Mouse (Mus musculus) myocyte (in vitro differentiated cells): ENCODE results near the gene Klk12. TPM values are rescaled to one million over a fixed set of nuclear protein-coding genes. Genes with fewer than 3 reads are reported as not detected.

Source experiments
- H3K27me3 ChIP-seq: one replicate; pipeline ENCODE4 v1.6.1; 2011; ENCODE audit not compliant: control insufficient read depth, insufficient read depth, insufficient read length
- H3K36me3 ChIP-seq: one replicate; pipeline ENCODE4 v1.6.1; 2011; ENCODE audit not compliant: control insufficient read depth, insufficient read depth
- H3K4me2 ChIP-seq: one replicate; pipeline ENCODE4 v1.6.1; 2011; ENCODE audit warnings: low read depth, control low read depth
- H3K4me3 ChIP-seq: one replicate; pipeline ENCODE4 v1.5.1; 2011; ENCODE audit warnings: mild to moderate bottlenecking, control low read depth, moderate library complexity
- H3K79me2 ChIP-seq: one replicate; pipeline ENCODE4 v1.6.1; 2011; ENCODE audit not compliant: control insufficient read depth, insufficient read depth
- H3ac ChIP-seq: one replicate; pipeline ENCODE4 v1.6.1; 2011; ENCODE audit not compliant: control insufficient read depth, insufficient read length
- CEBPB ChIP-seq: IDR thresholded peaks from 2 replicates; pipeline ENCODE4 v1.6.1; 2011; ENCODE audit warnings: mild to moderate bottlenecking, moderate library complexity; ENCODE audit not compliant: poor library complexity, insufficient read depth, severe bottlenecking
- E2F4 ChIP-seq: IDR thresholded peaks from one replicate; pipeline ENCODE4 v1.6.1; 2011; ENCODE audit warnings: mild to moderate bottlenecking, control low read depth, moderate library complexity; ENCODE audit not compliant: insufficient read depth
- MAX ChIP-seq: IDR thresholded peaks from one replicate; pipeline ENCODE4 v1.6.1; 2011; ENCODE audit warnings: low read depth, mild to moderate bottlenecking, control low read depth
- MYOD1 ChIP-seq, 3 experiments: IDR thresholded peaks; one replicate each; pipeline ENCODE4 v1.6.1; 2011; ENCODE audit warnings: control low read depth in 2 of 3, low read depth in 2 of 3, mild to moderate bottlenecking in 2 of 3, moderate library complexity in 1 of 3; ENCODE audit not compliant: insufficient read length in 2 of 3, control insufficient read depth in 1 of 3
- MYOG ChIP-seq, 3 experiments: IDR thresholded peaks; one replicate each; pipeline ENCODE4 v1.6.1; 2011; ENCODE audit warnings: control low read depth in 2 of 3, low read depth in 2 of 3, mild to moderate bottlenecking in 2 of 3; ENCODE audit not compliant: insufficient read length in 2 of 3, control insufficient read depth in 1 of 3, insufficient read depth in 1 of 3
- POLR2A ChIP-seq: IDR thresholded peaks from one replicate; pipeline ENCODE4 v1.6.1; 2011; ENCODE audit warnings: low read depth, mild to moderate bottlenecking, control low read depth, moderate library complexity; ENCODE audit not compliant: insufficient read length
- POLR2AphosphoS2 ChIP-seq: IDR thresholded peaks from one replicate; pipeline ENCODE4 v1.6.1; 2011; ENCODE audit warnings: low read depth, control low read depth; ENCODE audit not compliant: insufficient read length
- REST ChIP-seq: IDR thresholded peaks from one replicate; pipeline ENCODE4 v1.6.1; 2011; ENCODE audit warnings: mild to moderate bottlenecking, control low read depth, moderate library complexity; ENCODE audit not compliant: insufficient read depth, insufficient read length
- SRF ChIP-seq: IDR thresholded peaks from one replicate; pipeline ENCODE4 v1.6.1; 2011; ENCODE audit warnings: low read depth; ENCODE audit not compliant: control insufficient read depth, insufficient read length
- TCF12 ChIP-seq: IDR thresholded peaks from one replicate; pipeline ENCODE4 v1.6.1; 2011; ENCODE audit warnings: mild to moderate bottlenecking, control low read depth; ENCODE audit not compliant: poor library complexity, insufficient read depth, severe bottlenecking
- TCF3 ChIP-seq: IDR thresholded peaks from one replicate; pipeline ENCODE4 v1.6.1; 2011; ENCODE audit warnings: low read depth, control low read depth; ENCODE audit not compliant: insufficient read length
- USF1 ChIP-seq: IDR thresholded peaks from one replicate; pipeline ENCODE4 v1.6.1; 2011; ENCODE audit warnings: low read depth, mild to moderate bottlenecking, control low read depth, moderate library complexity
- polyA plus RNA-seq: library from polyadenylated mRNA; unstranded; fragments of >200 nt; fragmentation: generic; extraction: Trizol; gene quantifications from one replicate; pipeline ENCODE4 v1.2.1, GENCODE M21; 2012; ENCODE audit warnings: missing spikeins

The Klk12 gene
- polyA plus RNA-seq, 1 experiment: 0.05 TPM

- Histone ChIP-seq H3K4me3 (no peak overlapping the region), H3K36me3 (no peaks in the 10 kb centered on the region), H3K4me2 (peak overlapping the region; percentile 53), H3K79me2 (no peaks in the 10 kb centered on the region), H3K27me3 (no peaks in the 10 kb centered on the region), H3ac (no peak overlapping the region)
- TF ChIP-seq REST (no peak), TCF3 (no peak), CEBPB (no peak), POLR2A (no peak), TCF12 (no peak), MAX (no peak), POLR2AphosphoS2 (no peak), USF1 (no peak), E2F4 (no peak), MYOD1 (IDR thresholded peaks at IDR 0.05; ENCODE audit: control insufficient read depth in 1 of 3, insufficient read length in 2 of 3, low read depth in 2 of 3) (no peak), MYOG (IDR thresholded peaks at IDR 0.05; ENCODE audit: control insufficient read depth in 1 of 3, insufficient read depth in 1 of 3, insufficient read length in 2 of 3, low read depth in 2 of 3) (no peak), SRF (no peak)
Observed at GRCm38 (mm10) chr7:43782275-43783265, 13.9 kb downstream of the Klk12 start.

GRCm38 (mm10) chr7:43785286-43785685 is 16.6 kb downstream of the Klk12 start:
- Histone ChIP-seq H3K4me2 (no peak overlapping the region), H3K4me3 (no peak overlapping the region), H3K79me2 (no peaks in the 10 kb centered on the region), H3K27me3 (no peaks in the 10 kb centered on the region), H3K36me3 (no peaks in the 10 kb centered on the region), H3ac (no peak overlapping the region)
- TF ChIP-seq REST (no peak), TCF12 (no peak), MAX (no peak), E2F4 (no peak), POLR2A (no peak), CEBPB (no peak), MYOG (IDR thresholded peaks at IDR 0.05; ENCODE audit: control insufficient read depth in 1 of 3, insufficient read depth in 1 of 3, insufficient read length in 2 of 3, low read depth in 2 of 3) (no peak), MYOD1 (IDR thresholded peaks at IDR 0.05; ENCODE audit: control insufficient read depth in 1 of 3, insufficient read length in 2 of 3, low read depth in 2 of 3) (no peak), POLR2AphosphoS2 (no peak), TCF3 (no peak), SRF (no peak), USF1 (no peak)

- Histone ChIP-seq H3K27me3 (no peaks in the 10 kb centered on the region), H3ac (no peak overlapping the region), H3K79me2 (no peaks in the 10 kb centered on the region), H3K36me3 (no peaks in the 10 kb centered on the region), H3K4me3 (no peak overlapping the region), H3K4me2 (peak overlapping the region; percentile 4)
- no peak for TF ChIP-seq REST
Observed at GRCm38 (mm10) chr7:43788096-43788495, 19.4 kb downstream of the Klk12 start.

- Histone ChIP-seq H3K79me2 (no peaks in the 10 kb centered on the region), H3K4me3 (no peak overlapping the region), H3ac (no peak overlapping the region), H3K36me3 (no peaks in the 10 kb centered on the region), H3K27me3 (no peaks in the 10 kb centered on the region), H3K4me2 (no peak overlapping the region)
- no peak for TF ChIP-seq POLR2A
- no peak for TF ChIP-seq TCF3
- no peak for TF ChIP-seq TCF12
- no peak for TF ChIP-seq E2F4
- TF ChIP-seq USF1: no peak
- TF ChIP-seq POLR2AphosphoS2: no peak
- no peak for TF ChIP-seq MYOD1 (IDR thresholded peaks at IDR 0.05; ENCODE audit: control insufficient read depth in 1 of 3, insufficient read length in 2 of 3, low read depth in 2 of 3)
- TF ChIP-seq CEBPB: no peak
- TF ChIP-seq SRF: no peak
- TF ChIP-seq MYOG (IDR thresholded peaks at IDR 0.05; ENCODE audit: control insufficient read depth in 1 of 3, insufficient read depth in 1 of 3, insufficient read length in 2 of 3, low read depth in 2 of 3): no peak
- no peak for TF ChIP-seq REST
Observed at GRCm38 (mm10) chr7:43789295-43789694, 20.6 kb downstream of the Klk12 start.

GRCm38 (mm10) chr7:43791591-43791990 is 22.9 kb downstream of the Klk12 start, which contains the start of gene Klk9:
Klk9 (plus strand) TSS chr7:43791891.
- Histone ChIP-seq H3K27me3 (no peaks in the 10 kb centered on the region), H3K79me2 (no peaks in the 10 kb centered on the region)

More at GRCm38 (mm10) chr7:43791591-43791990, 22.9 kb downstream of the Klk12 start, which contains the start of gene Klk9:
- Histone ChIP-seq H3K4me2 (no peak within 1 kb of the TSS), H3K36me3 (no peaks in the 10 kb centered on the region), H3K4me3 (no peak within 1 kb of the TSS), H3ac (no peak within 1 kb of the TSS)
- TF ChIP-seq TCF12: no peak
